Mouse (Mus musculus) MN1 (cell line): ENCODE data around the gene Grifin.

ENCODE experiments used
- DNase-seq: peaks from one replicate; pipeline ENCODE4 v3.0.0-alpha.2; 2016; ENCODE audit warnings: low spot score

Gene Grifin

GRCm38 (mm10) chr5:140549306-140550047, 15.4 kb downstream of the Grifin start:
- peak; percentile 66 for DNase-seq

- no peak for DNase-seq
These were observed 18.5 kb downstream of the Grifin start for GRCm38 (mm10) chr5:140546332-140546731.

DNA sequence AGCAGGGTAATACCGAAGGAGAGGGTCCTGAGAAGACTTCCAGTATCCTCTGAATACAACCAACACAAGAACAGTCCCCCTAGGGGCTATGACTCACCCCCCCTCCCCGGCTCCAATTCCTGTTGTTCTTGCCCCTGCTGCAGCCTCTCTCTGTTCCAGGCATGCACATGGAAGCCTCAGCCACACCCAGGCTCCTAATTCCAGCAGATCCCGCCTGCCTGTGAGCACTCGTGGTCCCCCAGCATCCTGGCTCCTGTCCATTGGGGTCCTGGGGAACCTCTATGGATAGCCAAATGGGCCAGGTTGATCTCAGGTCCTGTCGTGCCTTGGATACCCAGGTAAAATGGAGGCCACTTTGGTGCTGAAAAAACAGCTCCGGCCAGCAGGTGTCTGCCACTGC, 19.2 kb downstream of the Grifin start:
- DNase-seq: no peak

GRCm38 (mm10) chr5:140542811-140543575, 21.9 kb downstream of the Grifin start:
- no peak for DNase-seq

GRCm38 (mm10) chr5:140540106-140540505, 24.8 kb downstream of the Grifin start:
- DNase-seq: peak; percentile 80

DNA sequence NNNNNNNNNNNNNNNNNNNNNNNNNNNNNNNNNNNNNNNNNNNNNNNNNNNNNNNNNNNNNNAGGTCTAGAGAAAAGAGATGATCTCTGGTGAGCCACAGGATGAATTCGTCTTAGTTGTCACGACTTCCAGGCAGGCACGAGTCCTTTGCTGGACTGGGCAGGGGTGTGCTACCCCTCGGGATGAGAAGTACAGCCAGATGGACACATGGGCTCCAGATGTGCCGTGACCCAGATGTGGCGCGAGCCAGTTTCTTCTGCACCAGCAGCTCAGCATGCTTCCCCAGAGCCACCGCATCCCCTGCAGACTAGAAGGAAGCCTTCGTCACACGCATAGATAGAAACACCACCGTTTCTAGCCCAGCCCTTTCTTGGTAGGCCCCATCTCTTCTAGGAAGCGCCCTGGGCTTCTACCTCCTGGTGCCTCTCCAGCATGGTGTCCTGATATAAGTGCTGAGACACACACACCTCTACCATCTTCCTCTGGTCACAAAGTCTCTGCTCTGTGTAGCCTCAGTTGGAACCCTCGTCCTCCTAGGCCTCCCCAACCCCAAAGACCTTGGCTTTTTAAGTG, 26.7 kb downstream of the Grifin start:
- DNase-seq: no peak

DNA sequence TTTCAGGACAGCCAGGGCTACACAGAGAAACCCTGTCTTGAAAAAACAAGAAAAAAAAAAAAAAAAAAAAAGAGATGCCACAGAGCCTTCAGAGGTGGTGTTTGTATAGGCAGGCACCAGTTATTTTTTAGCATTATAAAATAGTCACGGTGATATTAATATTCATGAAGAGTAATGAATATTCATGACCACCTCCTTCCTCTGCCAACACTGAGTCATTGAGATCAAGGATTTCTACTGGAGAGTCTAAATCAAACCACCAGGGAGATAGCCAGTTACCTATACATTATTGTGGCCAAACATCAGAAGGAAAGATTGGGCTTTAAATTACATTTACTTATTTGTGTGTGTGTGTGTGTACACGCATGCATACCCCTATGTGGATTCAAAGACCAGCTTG, 38.1 kb downstream of the Grifin start:
- DNase-seq: no peak

DNA sequence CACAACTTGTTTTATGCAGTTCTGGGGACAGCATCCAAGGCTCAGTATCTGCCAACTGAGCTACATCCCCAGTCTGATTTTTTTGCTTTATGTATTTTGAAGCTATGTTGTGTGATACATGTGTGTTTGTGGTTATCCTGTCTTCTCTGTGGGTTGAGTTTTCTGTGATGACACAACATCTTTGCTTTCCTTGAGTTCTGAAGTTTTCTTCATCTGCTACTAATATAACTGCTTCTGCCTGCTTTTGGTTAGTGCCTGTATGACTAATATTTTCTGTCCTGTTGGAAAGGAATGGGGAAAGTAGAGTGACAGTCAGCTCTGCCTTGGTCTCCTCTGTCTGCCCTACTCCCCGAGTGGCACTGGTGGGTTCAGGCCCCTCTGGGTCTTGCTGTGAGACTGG, 43.7 kb downstream of the Grifin start:
- no peak for DNase-seq

DNA sequence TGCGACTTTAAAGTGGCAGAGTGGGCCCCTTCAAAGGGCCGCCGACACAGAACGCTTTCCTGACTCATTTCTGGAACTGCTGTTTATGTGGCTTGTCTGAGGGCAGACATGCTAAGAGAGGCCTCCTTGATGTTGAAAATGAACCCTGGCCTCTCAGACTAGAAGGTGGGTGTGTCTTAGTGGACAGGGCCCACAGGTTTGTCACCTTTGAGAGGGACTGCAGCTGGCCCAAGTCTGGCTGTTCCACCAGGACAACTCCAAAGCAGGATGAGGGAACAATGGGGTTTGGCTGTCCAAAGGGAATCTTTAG, 47.0 kb downstream of the Grifin start:
- DNase-seq: no peak

- DNase-seq: no peak
These were observed 47.5 kb downstream of the Grifin start for GRCm38 (mm10) chr5:140517159-140517920.

DNA sequence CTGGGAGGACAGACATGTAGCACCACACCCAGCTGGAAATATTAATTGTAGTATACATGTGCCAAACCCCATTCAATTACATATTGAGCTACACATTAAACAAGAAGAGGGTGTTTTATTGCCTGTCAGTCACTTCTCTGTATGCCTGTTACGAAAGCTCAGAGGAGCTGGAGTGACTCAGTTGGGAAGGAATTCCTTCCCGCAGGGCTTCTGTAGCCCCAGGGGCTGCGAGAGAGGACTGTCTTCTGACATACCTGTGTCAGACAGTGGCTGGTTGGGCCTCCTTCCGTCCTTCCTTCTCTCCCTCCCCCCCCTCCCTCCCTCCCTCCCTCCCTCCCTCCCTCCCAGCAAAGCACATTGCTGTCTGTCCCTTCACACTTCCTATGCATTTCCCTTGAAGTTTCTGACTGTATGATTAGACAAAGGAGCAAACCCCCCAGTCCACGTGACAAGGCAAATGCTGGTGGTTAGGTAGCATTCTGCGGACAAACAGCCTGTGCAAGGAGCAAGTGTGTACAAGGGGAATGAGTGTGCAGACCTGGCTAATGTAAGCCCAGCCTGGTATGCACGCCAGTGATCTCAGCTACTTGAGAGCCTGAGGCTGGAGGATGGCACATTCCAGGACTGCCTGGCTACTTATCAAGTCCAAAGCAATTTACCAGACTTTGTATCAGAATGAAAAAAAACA, 49.9 kb downstream of the Grifin start:
- no peak for DNase-seq

DNA sequence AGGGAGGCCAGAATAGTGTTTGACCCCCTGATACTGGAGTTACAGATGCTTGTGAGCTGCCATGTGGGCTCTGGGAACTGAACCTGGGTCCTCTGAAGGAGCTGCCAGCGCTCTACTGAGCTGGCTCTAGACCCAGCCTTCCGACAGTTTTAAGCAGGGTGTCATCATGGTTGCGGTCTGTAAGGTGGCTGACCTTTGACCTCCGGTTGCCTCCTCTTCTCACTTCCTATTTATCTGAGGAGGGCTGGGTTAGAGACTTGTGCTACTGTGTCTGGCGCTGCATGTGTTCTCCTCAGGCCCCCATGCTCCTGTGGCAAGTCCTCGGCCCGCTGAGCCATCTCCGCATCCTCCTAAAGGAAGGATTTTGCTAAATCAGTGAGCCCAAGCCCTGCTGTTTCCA, 51.0 kb downstream of the Grifin start:
- DNase-seq: no peak
